9 mouse cellular contexts compared by ENCODE assay signal in the genomic region with DNA sequence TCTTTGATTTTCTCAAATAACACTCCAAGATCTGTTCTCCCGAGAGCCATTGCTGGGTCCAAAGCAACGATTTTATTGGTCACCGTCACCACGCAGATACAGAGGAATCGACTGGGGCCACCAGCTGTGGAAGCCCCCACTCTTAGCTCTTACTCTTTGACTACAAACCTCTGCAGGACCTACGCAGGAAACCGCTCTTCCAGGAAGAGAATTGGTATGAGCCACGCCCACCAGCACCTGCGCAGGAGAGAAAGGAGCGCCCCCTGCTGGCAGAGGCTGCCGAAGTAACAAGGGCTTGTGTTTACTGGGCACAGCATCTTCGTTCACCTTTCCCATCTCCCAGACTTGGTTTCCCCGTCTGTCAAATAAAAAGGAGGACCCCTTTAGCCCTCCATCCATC. TPM values are rescaled to one million over a fixed set of nuclear protein-coding genes. Genes with fewer than 3 reads are reported as not detected.
A peak's percentile ranks its signal among the peaks of the same experiment; 100 is the strongest.
DNase-seq lines count a peak whose midpoint lies in the region; ATAC-seq and TF ChIP-seq lines count a peak whose summit lies in the region.
"Had no signal": no experiment of that assay in that cellular context is flagged by ENCODE, and none has a peak within 500 bp of the region (broad histone marks: within the 10 kb centered on the region; RNA-seq: fewer than 3 reads in every experiment).

No protein-coding gene starts in this region.

- no peak for TF ChIP-seq EP300 in lung, postnatal 0 days (IDR thresholded peaks at IDR 0.05)

- H3K4me3 ChIP-seq in intestine, postnatal 0 days (ENCODE audit: low read depth, low read length) = no peak overlapping the region
- H3K4me3 ChIP-seq in intestine, embryonic 16.5 days (ENCODE audit: low read length) = no peak overlapping the region
- H3K4me3 ChIP-seq in lung, postnatal 0 days (ENCODE audit: low read depth, low read length) = no peak overlapping the region
- H3K4me3 ChIP-seq in thymus, adult 2 months (ENCODE audit: control insufficient read depth, insufficient read depth, low read length) = no peak overlapping the region
- H3K4me3 ChIP-seq: erythroblast, embryonic 14.5 days; limb, embryonic 12.5 days had no signal

- no peak overlapping the region; the same call in 1 of the 2 replicates for H3K4me2 ChIP-seq in intestine, postnatal 0 days (replicated peaks; ENCODE audit: low read depth)
- H3K4me2 ChIP-seq in intestine, embryonic 16.5 days (ENCODE audit: low read depth, low read length) = no peak overlapping the region
- H3K4me2 ChIP-seq in lung, postnatal 0 days (replicated peaks; ENCODE audit: low read depth, low read length) = no peak overlapping the region
- H3K4me2 ChIP-seq: limb, embryonic 12.5 days had no signal

- H3K4me1 ChIP-seq in intestine, postnatal 0 days (replicated peaks; ENCODE audit: control insufficient read depth, insufficient read depth, low read length) = no peaks in the 10 kb centered on the region
- H3K4me1 ChIP-seq in intestine, embryonic 16.5 days (ENCODE audit: control insufficient read depth, insufficient read depth, low read length) = no peaks in the 10 kb centered on the region
- no peaks in the 10 kb centered on the region for H3K4me1 ChIP-seq in lung, postnatal 0 days (ENCODE audit: insufficient read depth, low read depth, low read length)
- no peaks in the 10 kb centered on the region for H3K4me1 ChIP-seq in thymus, adult 2 months (replicated peaks; ENCODE audit: control insufficient read depth, insufficient read depth, low read length)

- H3K9ac ChIP-seq in intestine, postnatal 0 days (ENCODE audit: low read depth, low read length) = no peak overlapping the region
- no peak overlapping the region for H3K9ac ChIP-seq in intestine, embryonic 16.5 days (ENCODE audit: low read depth, low read length)
- no peak overlapping the region for H3K9ac ChIP-seq in lung, postnatal 0 days (replicated peaks; ENCODE audit: low read depth)
- H3K9ac ChIP-seq: limb, embryonic 12.5 days had no signal

- DNase-seq in ES-CJ7 (ENCODE audit: low read depth, low spot score) = peak; percentile 71
- peak; percentile 78 for DNase-seq in adrenal gland, postnatal 14 days
- peak; percentile 49 for DNase-seq in heart, postnatal 4 days
- DNase-seq in lung, postnatal 0 days (ENCODE audit: low spot score) = peak; percentile 45
- peak; percentile 70 for DNase-seq in thymus, adult 2 months

- ATAC-seq in intestine, postnatal 0 days = no peak
- no peak for ATAC-seq in intestine, embryonic 16.5 days
- ATAC-seq in lung, postnatal 0 days = no peak

- TF ChIP-seq POLR2A in thymus, adult 2 months (IDR thresholded peaks at IDR 0.05; ENCODE audit: control insufficient read depth, extremely low read depth, insufficient read depth, low read length, poor library complexity) = no peak

- WGBS in intestine, postnatal 0 days = 32% methylated on average over 13 of the region's 13 CpGs
- 32% methylated on average over 13 of the region's 13 CpGs for WGBS in intestine, embryonic 16.5 days
- 37% methylated on average over 13 of the region's 13 CpGs for WGBS in lung, postnatal 0 days
- 35% methylated on average over 13 of the region's 13 CpGs for WGBS in thymus, adult 2 months

- H3K9me3 ChIP-seq in intestine, postnatal 0 days (ENCODE audit: control insufficient read depth) = no peaks in the 10 kb centered on the region
- H3K9me3 ChIP-seq in intestine, embryonic 16.5 days (ENCODE audit: control insufficient read depth, low read length) = no peaks in the 10 kb centered on the region
- H3K9me3 ChIP-seq in lung, postnatal 0 days (ENCODE audit: low read length) = no peaks in the 10 kb centered on the region
- H3K9me3 ChIP-seq: limb, embryonic 12.5 days had no signal

- H3K27me3 ChIP-seq in intestine, postnatal 0 days (replicated peaks; ENCODE audit: control insufficient read depth, insufficient read depth, low read length) = no peaks in the 10 kb centered on the region
- H3K27me3 ChIP-seq in intestine, embryonic 16.5 days (replicated peaks; ENCODE audit: control insufficient read depth, insufficient read depth, low read length) = no peaks in the 10 kb centered on the region
- H3K27me3 ChIP-seq in lung, postnatal 0 days (replicated peaks; ENCODE audit: insufficient read depth, low read length) = no peaks in the 10 kb centered on the region
- no peaks in the 10 kb centered on the region for H3K27me3 ChIP-seq in thymus, adult 2 months (ENCODE audit: control insufficient read depth, insufficient read depth, low read length)

- no peak overlapping the region for H3K27ac ChIP-seq in intestine, postnatal 0 days (ENCODE audit: low read depth, low read length)
- H3K27ac ChIP-seq in intestine, embryonic 16.5 days (ENCODE audit: low read length) = no peak overlapping the region
- H3K27ac ChIP-seq in lung, postnatal 0 days (ENCODE audit: low read length) = no peak overlapping the region
- H3K27ac ChIP-seq in thymus, adult 2 months (ENCODE audit: control insufficient read depth, insufficient read depth, low read length) = no peak overlapping the region
- H3K27ac ChIP-seq: limb, embryonic 12.5 days had no signal

- peak; percentile 79 for TF ChIP-seq CTCF in intestine, postnatal 0 days (IDR thresholded peaks at IDR 0.05; ENCODE audit: low read depth)
- TF ChIP-seq CTCF in lung, postnatal 0 days (IDR thresholded peaks at IDR 0.05) = peak; percentile 72
- TF ChIP-seq CTCF in thymus, adult 2 months (IDR thresholded peaks at IDR 0.05; ENCODE audit: borderline replicate concordance, control insufficient read depth, extremely low read depth, insufficient read depth, low read length, poor library complexity) = peak; percentile 78

- H3K36me3 ChIP-seq in intestine, postnatal 0 days (ENCODE audit: control insufficient read depth, insufficient read depth) = no peaks in the 10 kb centered on the region
- no peaks in the 10 kb centered on the region for H3K36me3 ChIP-seq in intestine, embryonic 16.5 days (ENCODE audit: control insufficient read depth, insufficient read depth, low read length)
- no peaks in the 10 kb centered on the region for H3K36me3 ChIP-seq in lung, postnatal 0 days (ENCODE audit: insufficient read depth, low read length)
- H3K36me3 ChIP-seq in thymus, adult 2 months (ENCODE audit: control insufficient read depth, insufficient read depth, low read length) = no peaks in the 10 kb centered on the region
- H3K36me3 ChIP-seq: limb, embryonic 12.5 days had no signal

RNA-seq across cellular contexts. Expression of a gene that starts 25.0 kb away (rescaled TPM):
- 0.20 TPM in 1 of 2 replicates, not detected in the other for polyA plus RNA-seq in intestine, postnatal 0 days (2015; fragmentation: Nextera tagmentation; extraction: Ambion mirVana)
- polyA plus RNA-seq in intestine, embryonic 16.5 days (2015; fragmentation: Nextera tagmentation; extraction: Ambion mirVana) = 0.23 and 0.24 TPM in 2 replicates
- total RNA-seq in adrenal gland, postnatal 14 days (2021) = not detected in 2 replicates
- total RNA-seq in heart, postnatal 4 days (2021) = under 1 TPM in 1 of 2 experiments, not detected in 1; 0.20 TPM
- polyA plus RNA-seq in lung, postnatal 0 days (2015; fragmentation: Nextera tagmentation; extraction: Ambion mirVana) = not detected in 2 replicates
- polyA plus RNA-seq in thymus, adult 2 months (2012; rRNA removed) = 0.77 and 1.5 TPM in 2 replicates
- polyA plus RNA-seq: erythroblast, embryonic 14.5 days had no signal

RNA-seq across cellular contexts. Expression of a gene that starts 41.6 kb away (rescaled TPM):
- 0.18 and 0.21 TPM in 2 replicates for polyA plus RNA-seq in intestine, postnatal 0 days (2015; fragmentation: Nextera tagmentation; extraction: Ambion mirVana)
- polyA plus RNA-seq in intestine, embryonic 16.5 days (2015; fragmentation: Nextera tagmentation; extraction: Ambion mirVana) = 0.12 TPM in 2 replicates
- 14.5 and 67.3 TPM in 2 replicates for total RNA-seq in adrenal gland, postnatal 14 days (2021)
- under 1 TPM; 0.50 to 0.54 TPM for total RNA-seq in heart, postnatal 4 days (2021)
- polyA plus RNA-seq in lung, postnatal 0 days (2015; fragmentation: Nextera tagmentation; extraction: Ambion mirVana) = 7.9 and 12.1 TPM in 2 replicates
- 10.2 and 32.2 TPM in 2 replicates for polyA plus RNA-seq in thymus, adult 2 months (2012; rRNA removed)
- polyA plus RNA-seq: erythroblast, embryonic 14.5 days; limb, embryonic 12.5 days had no signal
